Mouse (Mus musculus): Measurements from ENCODE around the gene Disp1.

- TF ChIP-seq CTCF (IDR thresholded peaks at IDR 0.05; ENCODE audit: control insufficient read depth, insufficient read depth, insufficient replicate concordance, low read depth, low read length) (no peak), POLR2A (IDR thresholded peaks at IDR 0.05; ENCODE audit: control insufficient read depth, low read depth, low read length) (no peak)
Observed at GRCm38 (mm10) chr1:183113546-183113945, 107.8 kb downstream of the Disp1 start.

Data from testis, adult 2 months (tissue).